Mouse (Mus musculus) ES-Bruce4 (cell line): Measurements from ENCODE around the gene Cyp46a1.

ENCODE experiments used
- CTCF ChIP-seq: IDR thresholded peaks from one replicate; pipeline ENCODE4 v1.8.1; 2011; ENCODE audit warnings: low read depth, low read length
- POLR2A ChIP-seq: IDR thresholded peaks from one replicate; pipeline ENCODE4 v1.8.1; 2011; ENCODE audit warnings: low read length; ENCODE audit not compliant: insufficient read depth

DNA sequence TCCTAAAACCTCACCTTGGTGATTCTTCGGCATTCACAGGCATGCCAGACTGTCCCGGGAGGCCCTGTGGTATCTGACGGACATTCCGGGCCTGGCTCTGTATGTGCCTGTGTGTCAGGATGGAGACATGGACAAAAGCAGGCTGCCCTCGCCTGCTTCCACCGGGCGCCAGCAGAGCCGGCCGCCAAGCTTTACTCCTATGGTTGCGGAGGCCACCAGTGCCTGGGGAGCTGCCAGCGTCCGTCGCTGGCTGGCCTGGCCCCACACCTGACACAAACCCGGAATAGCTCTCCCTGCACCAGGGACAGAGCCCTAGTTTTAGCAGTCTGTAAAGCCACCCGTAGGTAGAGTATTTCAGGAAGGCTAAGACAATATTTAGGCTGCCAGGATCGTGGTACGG lies 38.1 kb downstream of the Cyp46a1 start:
- TF ChIP-seq CTCF (no peak), POLR2A (no peak)
